Mouse (Mus musculus) kidney, adult 8-10 months (tissue): ENCODE results near the gene Cfap65.

ENCODE experiments used
- DNase-seq, 2 experiments: peaks; one replicate each; pipeline ENCODE4 v3.0.0; 2022

The Cfap65 gene

DNA sequence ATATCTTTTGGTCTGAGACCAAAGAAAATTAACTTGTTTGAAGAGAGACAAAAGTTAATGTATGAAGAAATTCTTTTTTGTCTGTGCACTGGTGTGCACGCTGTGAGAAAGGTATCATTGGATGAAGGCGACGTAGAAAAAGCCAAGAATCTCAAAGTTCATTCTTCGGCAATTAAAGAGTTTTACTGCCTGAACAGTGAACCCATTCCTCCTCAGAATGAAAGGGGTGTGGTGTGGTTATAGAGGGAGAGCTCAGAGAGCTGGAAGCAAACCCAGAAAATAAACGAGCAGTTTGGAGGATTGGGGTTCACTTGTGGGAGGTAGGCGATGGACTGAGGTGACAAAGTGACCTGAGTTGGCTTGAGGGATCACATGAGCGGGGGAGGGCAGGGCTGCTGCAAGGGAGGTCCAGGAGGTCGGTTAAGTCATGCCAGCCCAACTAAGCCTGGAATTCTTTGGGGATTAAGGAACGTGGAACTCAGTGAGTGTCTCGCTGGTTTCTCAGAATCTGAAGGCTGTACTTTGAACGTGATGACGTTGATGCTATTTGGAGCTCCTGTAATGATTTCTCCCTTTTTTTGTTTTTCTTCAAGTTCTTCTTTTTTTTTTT, 927 bp upstream of the Cfap65 start:
- DNase-seq, result peak; percentile 84 to 88

DNA sequence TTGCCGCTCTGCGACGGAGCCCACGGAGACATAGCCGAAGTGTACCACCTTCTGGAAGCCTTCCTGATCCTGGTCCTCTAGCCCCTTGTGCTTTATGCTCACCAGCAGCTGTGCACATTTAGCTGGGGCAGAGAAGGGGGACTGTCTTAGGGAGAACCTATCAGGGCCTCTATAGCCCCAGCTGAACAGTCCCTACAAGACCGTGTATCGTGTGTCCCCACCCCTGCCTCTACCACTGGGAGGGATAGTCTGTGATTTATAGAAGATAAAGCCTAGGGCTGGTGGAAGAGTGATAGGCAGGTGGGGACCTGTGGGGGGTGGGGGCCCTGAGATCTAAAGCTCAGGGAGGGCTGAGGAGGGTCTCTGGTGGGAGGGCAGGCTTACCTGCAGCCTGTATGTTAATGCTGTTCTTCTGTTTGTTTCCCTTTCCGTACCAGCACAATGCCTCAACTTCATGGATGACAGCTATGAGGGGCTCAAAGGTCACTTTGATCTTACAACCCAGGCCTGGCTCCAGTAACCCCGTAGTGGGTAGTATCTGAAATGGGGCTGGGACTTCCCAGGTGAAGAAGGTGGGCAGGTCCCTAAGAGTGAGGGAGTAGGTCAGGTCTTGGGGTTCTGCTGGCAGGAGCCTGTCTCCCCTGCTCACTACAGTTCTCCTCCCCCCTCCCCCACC, 7.6 kb downstream of the Cfap65 start:
- no peak for DNase-seq

DNA sequence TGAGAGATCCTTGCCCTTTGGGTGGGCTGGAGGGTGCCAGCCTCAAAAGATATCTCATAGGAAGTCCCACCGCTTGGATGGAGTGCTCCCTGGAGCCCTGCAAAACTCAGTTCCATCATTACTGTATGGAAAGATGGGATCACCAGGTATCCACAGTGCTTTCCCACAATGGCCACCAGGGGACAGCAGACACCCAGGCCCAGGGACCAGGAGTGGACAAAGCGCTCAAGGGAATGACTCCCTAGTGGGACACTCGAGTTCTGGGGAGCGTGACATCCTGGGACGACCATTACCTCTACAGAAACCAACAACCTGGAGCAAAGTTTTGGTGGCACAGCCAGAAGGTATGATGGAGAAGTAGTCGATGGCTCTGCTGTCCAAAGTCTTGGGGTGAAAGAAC, 8.7 kb downstream of the Cfap65 start:
- peak; percentile 50 to 79 for DNase-seq

GRCm38 (mm10) chr1:74924464-74924863, 10.9 kb downstream of the Cfap65 start:
- peak in 1 of 2 experiments; percentile 36 for DNase-seq

DNA sequence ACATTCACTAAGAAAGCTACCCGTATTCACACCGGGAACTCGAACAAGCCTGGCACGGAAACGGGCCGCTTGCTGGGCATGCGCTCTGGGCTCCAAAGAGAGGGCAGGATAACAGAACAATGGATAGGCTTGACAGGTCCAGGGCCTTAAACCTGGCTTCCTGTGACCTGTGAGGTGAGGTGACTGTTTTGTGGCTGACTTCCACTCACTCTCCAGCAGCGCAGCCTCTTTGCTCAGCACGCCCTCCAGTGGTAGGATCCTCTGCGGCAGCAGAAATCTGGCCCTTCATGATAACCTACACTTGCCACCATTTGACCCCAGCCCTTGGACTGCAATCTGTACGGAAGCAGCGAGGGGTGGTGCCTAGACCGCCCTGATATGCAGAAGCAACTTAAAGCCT, 19.7 kb downstream of the Cfap65 start:
- peak in 1 of 2 experiments; percentile 31 for DNase-seq

GRCm38 (mm10) chr1:74902191-74902590, 33.2 kb downstream of the Cfap65 start:
- DNase-seq, result no peak

GRCm38 (mm10) chr1:74901686-74902085, 33.7 kb downstream of the Cfap65 start:
- DNase-seq, result peak; percentile 32 to 68

- peak; percentile 35 to 45 for DNase-seq
These were observed 34.8 kb downstream of the Cfap65 start for GRCm38 (mm10) chr1:74900341-74901285.

- DNase-seq, result no peak
These were observed 36.6 kb downstream of the Cfap65 start for GRCm38 (mm10) chr1:74898656-74899431.

- DNase-seq, result no peak
These were observed 37.4 kb downstream of the Cfap65 start for GRCm38 (mm10) chr1:74897976-74898375.

DNA sequence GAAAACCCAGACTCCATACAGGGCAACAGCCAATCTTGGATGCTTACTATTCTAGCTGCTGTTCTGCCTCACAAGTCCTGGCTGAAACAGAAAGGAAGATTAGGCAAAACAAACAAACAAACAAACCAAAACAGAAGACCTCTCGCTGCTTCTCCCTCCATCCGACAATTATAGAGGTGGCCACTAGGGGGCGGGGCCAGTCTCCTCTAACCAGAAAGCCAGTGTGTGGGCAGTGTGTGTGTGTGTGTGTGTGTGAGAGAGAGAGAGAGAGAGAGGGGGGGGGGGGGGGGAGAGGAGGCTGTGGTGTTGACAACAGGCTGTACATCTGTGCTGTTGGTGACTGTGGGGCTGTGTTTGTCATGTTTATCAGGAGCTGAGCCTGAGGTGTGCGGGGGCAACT, 40.4 kb downstream of the Cfap65 start:
- peak; percentile 29 to 62 for DNase-seq

DNA sequence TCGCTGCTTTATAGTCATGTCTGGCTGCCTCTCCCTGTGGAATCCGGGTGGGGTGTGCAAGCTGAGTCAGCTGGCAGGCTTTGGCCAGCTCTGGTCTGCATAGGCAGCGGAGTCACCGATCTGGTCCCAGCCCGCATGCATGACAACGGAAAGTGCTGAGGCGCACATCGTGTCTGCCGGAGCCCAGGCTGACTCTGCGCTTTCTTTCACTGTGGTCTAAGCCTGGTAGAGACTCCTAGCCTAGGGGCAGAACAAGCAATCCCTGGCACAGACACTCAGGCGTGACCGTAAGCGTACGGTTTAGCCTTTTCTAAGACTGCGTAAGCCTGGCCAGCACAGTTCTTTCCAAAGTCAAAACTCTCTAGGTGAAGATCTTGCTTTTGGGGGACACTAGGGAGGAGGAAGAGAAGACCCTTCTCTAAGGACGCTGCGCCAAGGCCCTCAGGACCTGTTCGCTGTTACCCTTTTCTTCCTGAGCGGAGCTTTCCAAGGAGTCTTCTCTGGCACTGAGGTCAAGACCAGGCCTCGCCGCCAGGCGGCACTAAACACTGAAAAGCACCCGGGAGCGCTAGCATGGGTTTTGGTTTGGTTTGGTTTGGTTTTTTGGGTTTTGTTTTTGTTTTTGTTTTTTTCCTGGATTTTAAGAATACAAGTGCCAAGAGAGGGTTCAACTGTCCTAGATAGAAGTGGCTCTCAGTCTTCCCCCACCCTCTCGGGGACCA, 42.1 kb downstream of the Cfap65 start, which contains the start of gene Cryba2:
TSS of gene Cryba2 (minus strand) at position 10 of the 722 bp plus-strand sequence.
- DNase-seq, result peak; percentile 23 to 64

- no peak for DNase-seq
These were observed 42.9 kb downstream of the Cfap65 start for GRCm38 (mm10) chr1:74892351-74893133.

GRCm38 (mm10) chr1:74891513-74891912, 43.9 kb downstream of the Cfap65 start:
- DNase-seq, result no peak

DNA sequence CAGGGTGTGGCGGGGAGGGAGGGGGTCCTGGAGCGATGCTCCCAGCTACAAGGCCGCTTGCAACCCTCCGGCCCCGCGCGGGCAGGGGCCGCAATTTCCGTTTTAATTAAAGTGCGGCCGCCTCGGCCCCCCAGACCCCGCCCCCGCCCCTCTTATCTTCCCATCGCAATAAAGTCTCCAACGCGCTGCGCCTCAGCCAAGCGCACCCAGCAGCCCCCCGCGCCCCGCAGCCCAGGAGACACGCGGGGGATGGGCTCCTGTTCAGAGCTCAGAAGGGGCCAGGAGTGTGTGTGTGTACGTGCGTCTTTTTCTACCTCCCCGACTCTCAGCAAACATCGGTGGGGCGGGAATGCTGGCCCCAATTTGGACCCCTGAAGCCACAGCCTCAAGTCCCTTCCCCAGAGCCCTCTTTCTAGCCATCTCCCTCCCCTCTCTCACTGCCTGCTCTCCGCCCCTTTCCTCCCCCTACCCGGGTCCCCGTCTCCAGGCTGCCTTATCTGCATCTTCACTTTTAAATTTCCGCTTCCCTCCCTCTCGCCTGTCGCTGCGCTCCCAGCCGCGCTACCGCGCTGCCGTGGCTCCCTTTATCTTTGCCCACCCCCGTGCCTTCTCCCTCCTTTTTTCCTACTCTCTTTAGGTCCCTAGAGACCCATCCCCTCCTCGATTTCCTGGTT, 49.9 kb downstream of the Cfap65 start, which contains the start of gene Fev:
TSS of gene Fev (minus strand) at position 51 of the 674 bp plus-strand sequence.
- DNase-seq, result no peak

GRCm38 (mm10) chr1:74884196-74885141, 50.9 kb downstream of the Cfap65 start:
- no peak for DNase-seq

DNA sequence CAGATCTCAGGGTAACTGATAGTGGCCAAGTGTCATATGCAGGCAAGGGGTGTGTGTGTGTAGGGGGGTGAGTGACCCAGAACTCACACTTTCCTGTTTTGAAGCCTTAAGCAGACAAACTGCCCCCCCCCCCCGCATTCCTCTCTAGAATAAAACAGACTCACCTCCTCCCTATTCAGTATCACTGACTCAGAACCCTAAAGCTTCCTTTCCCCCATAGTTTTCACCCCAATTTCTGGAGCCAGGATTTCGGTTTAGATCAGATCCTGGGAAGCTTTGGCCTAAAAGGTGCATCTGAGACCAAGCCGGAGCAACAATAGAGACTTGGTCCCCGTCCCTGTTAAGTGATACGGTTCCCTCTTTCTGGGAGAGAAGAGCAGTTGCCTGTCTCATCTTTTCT, 52.0 kb downstream of the Cfap65 start:
- no peak for DNase-seq

- DNase-seq, result no peak
These were observed 52.6 kb downstream of the Cfap65 start for GRCm38 (mm10) chr1:74882828-74883227.
